Mouse (Mus musculus) lung, embryonic 15.5 days (tissue): ENCODE measurements at regions not wholly inside any gene's neighbourhood (a gene's known extent, or its start where the extent isn't known, plus 50 kb on each side); places are given as distances from the start of the nearest gene placed in this dataset.
"Not testable (repeated sequence)": the region's sequence is repeated elsewhere in the genome, so short reads cannot be mapped to it uniquely, and the experiment has no call there.

Experiments
- ATAC-seq: fragments of 200-750 bp; cut with Nextera tagmentation; 2 replicates; pipeline ENCODE4 v1.8.0; 2017; ENCODE audit warnings: moderate number of reproducible peaks, borderline replicate concordance; ENCODE audit not compliant: low FRiP score, low TSS enrichment; ENCODE audit errors: extremely low read depth
- H3K27ac ChIP-seq: fragments of 300-500 bp; sonication (generic); 2 replicates; pipeline ENCODE4 v1.5.1; 2015; ENCODE audit warnings: moderate library complexity, mild to moderate bottlenecking, inconsistent platforms
- H3K27me3 ChIP-seq: fragments of 300-500 bp; sonication (generic); 2 replicates; pipeline ENCODE4 v1.6.1; 2015; ENCODE audit warnings: inconsistent platforms
- H3K36me3 ChIP-seq: fragments of 300-500 bp; sonication (generic); 2 replicates; pipeline ENCODE4 v1.6.1; 2015; ENCODE audit warnings: inconsistent platforms
- H3K4me1 ChIP-seq: fragments of 300-500 bp; sonication (generic); 2 replicates; pipeline ENCODE4 v1.6.1; 2015; ENCODE audit warnings: inconsistent platforms
- H3K4me2 ChIP-seq: fragments of 300-500 bp; sonication (generic); 2 replicates; pipeline ENCODE4 v1.6.1; 2015; ENCODE audit warnings: inconsistent platforms, mild to moderate bottlenecking, moderate library complexity
- H3K4me3 ChIP-seq: fragments of 300-500 bp; sonication (generic); 2 replicates; pipeline ENCODE4 v1.5.1; 2015; ENCODE audit warnings: mild to moderate bottlenecking, inconsistent platforms
- H3K9ac ChIP-seq: fragments of 300-500 bp; sonication (generic); 2 replicates; pipeline ENCODE4 v1.6.1; 2015; ENCODE audit warnings: inconsistent platforms
- H3K9me3 ChIP-seq: fragments of 300-500 bp; sonication (generic); 2 replicates; pipeline ENCODE4 v1.6.1; 2016; ENCODE audit warnings: inconsistent platforms
- whole genome bisulfite sequencing: fragments of 180-500 bp; shearing (Covaris S2); methylation state at CpG from one replicate; pipeline ENCODE4 v1.1.7; 2015; 5-methylcytosine and 5-hydroxymethylcytosine counted together

DNA sequence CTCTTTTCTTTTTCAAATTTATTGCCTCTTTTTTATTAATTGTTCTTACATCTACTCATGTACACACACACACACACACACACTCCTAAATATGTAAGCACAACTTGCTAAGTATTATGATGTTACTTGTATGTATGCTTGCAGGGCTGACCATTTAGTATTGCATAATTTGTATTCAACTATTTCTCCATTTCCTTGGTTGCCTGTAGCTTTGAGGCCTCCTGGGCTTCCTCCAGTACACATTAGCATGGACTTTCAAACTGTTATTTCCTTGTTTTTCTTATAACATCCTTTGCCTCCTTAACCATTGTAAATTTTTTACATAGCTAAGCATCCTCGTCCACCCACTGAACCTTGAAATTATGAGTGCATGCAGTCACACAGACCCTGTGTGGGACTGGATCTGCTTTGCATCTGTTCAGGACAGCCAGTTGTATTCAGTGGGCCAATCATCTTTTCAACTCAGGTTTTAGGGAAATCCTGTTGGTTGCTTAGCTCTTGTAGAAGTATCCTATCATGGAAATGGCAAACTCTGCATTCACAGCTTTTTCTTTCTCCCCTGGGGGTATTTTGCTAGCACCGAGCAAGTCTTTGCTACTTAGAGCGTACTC, 110.8 kb upstream of the Ahi1 start:
- no peak overlapping the region for H3K27ac ChIP-seq
- no peaks in the 10 kb centered on the region for H3K36me3 ChIP-seq
- no peaks in the 10 kb centered on the region for H3K27me3 ChIP-seq
- 59% methylated on average over 3 of the region's 3 CpGs for WGBS
- H3K4me3 ChIP-seq = no peak overlapping the region
- H3K4me2 ChIP-seq = no peak overlapping the region
- H3K9ac ChIP-seq = no peak overlapping the region
- 0 out of 2 replicates have a peak, but pooled peaks cover 3% of the 10 kb centered on the region for H3K4me1 ChIP-seq
- H3K9me3 ChIP-seq = no peaks in the 10 kb centered on the region
- no peak for ATAC-seq

DNA sequence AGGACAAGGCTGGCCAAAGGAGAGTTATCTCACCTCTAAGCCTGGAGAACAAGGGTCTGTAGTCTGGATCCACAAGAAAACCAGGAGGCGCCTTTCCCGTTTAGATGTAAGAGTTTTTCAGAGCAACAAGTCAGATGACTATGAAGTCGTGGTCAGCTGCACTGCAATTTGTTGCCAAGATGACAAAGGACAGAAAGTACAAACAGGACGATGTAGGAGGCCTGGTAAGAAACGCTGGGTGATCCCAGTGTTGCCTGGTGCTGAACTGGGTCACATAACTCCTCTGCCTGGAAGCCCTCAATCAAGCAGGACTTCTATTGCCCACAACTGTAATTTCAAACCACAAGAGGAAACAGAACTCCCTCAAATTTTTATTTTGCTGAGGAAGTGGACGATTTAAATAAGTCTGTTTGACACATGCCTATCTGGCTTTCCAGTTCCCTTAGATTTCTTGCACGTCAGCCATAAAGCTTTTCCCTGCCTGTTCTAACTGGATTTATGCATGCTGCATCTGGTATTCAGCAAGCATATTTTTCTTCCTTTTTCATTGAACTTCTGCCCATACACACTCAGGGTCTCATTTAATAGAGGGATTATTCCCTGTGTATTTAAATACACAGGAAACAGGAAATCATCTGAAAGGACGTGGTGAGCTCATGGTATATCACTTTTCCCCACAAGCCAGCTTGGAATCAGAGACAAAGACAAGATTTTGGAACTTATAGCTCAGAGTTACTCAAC, 113.5 kb upstream of the Ahi1 start:
- H3K36me3 ChIP-seq = no peaks in the 10 kb centered on the region
- no peaks in the 10 kb centered on the region for H3K27me3 ChIP-seq
- WGBS = 57% methylated on average over 8 of the region's 8 CpGs
- H3K4me1 ChIP-seq = 0 out of 2 replicates have a peak, but pooled peaks cover 3% of the 10 kb centered on the region
- no peak for ATAC-seq
- H3K27ac ChIP-seq = no peak overlapping the region
- H3K9ac ChIP-seq = no peak overlapping the region
- H3K9me3 ChIP-seq = no peaks in the 10 kb centered on the region
- no peak overlapping the region for H3K4me3 ChIP-seq
- H3K4me2 ChIP-seq = no peak overlapping the region

DNA sequence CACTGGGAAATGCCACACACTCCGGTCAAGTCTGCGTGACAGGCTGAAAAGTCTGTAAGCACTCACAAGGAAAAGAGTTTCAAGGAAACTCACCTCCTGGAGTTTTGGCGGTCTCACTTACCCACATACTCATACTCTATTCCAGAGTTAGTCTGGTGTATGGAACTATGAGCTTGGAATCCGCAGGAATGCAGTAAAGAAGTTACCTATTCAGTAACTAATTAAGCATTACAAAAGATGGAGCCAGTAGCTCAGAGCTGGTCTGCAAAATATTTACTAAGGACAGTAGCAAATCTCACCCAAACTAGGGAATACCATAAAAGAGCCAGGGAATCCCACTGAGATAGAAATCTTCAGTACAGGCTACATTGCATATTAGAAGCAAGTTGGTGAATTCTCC, 111.9 kb upstream of the Pde7b start:
- not testable (repeated sequence) for H3K27me3 ChIP-seq, ATAC-seq, H3K9me3 ChIP-seq, H3K9ac ChIP-seq, H3K4me2 ChIP-seq, H3K4me1 ChIP-seq, H3K4me3 ChIP-seq, H3K36me3 ChIP-seq, H3K27ac ChIP-seq
- 74% methylated on average over 4 of the region's 4 CpGs for WGBS

DNA sequence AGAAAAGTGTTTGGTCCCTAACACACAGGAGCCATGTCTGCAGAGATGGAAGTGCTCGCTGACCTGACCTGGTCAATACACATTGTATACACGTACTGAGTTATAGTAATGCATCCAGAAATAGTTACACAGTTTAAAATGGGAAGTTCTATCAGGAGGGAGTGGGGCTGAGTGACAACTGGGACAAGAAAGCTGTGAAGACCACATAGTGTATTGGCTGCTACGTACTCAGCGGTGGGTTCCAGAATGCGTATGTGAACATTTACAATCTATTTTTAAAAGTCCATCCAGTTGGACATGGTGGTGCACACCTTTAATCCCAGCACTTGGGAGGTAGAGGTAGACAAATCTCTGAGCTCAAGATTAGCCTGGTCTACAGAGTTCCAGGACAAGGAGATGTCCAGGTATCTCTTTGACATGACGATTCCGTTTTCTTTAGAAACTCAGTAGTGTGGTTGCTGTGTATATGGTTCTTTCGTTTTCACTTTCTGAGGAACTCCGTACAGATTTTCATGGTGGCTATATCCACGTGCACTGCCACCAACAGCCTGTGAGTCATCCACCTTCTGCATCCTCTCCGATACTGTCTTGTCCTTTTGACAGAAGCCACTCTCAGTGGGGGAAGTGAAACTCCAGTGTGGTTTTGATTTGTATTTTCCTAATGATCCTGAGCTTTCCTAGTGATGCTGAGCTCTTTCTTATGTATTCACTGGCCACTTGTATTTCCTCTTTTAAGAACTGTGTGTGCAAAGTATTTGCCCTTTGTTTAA, 110.1 kb upstream of the Pde7b start:
- H3K4me1 ChIP-seq = peaks cover 3% of the 10 kb centered on the region; the same call in 1 of the 2 replicates
- no peak overlapping the region for H3K27ac ChIP-seq
- no peaks in the 10 kb centered on the region for H3K9me3 ChIP-seq
- no peaks in the 10 kb centered on the region for H3K36me3 ChIP-seq
- H3K9ac ChIP-seq = no peak overlapping the region
- no peak overlapping the region for H3K4me2 ChIP-seq
- no peaks in the 10 kb centered on the region for H3K27me3 ChIP-seq
- no peak for ATAC-seq
- no peak overlapping the region for H3K4me3 ChIP-seq
- 83% methylated on average over 11 of the region's 11 CpGs for WGBS

DNA sequence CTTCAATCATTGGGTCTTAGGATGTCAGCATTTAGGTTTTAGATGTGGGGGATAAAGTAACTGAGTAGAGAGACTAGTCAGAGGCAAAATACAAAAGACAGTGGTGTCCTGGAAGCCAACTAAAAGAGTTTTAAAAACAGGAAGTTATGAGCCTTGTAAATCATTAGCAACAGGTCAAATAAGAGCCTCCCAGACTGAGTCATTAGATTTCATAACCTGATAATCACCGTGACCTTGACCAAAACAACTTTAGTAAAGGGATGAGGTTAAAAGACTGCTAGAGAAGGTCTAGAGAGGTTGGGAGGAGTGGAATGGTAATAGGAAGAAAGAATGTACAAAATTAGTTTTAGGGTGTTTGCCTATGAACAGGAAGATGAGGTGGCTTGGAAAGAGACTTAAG, 103.4 kb upstream of the Pde7b start:
- WGBS = 53% methylated on average over 1 of the region's 1 CpGs

DNA sequence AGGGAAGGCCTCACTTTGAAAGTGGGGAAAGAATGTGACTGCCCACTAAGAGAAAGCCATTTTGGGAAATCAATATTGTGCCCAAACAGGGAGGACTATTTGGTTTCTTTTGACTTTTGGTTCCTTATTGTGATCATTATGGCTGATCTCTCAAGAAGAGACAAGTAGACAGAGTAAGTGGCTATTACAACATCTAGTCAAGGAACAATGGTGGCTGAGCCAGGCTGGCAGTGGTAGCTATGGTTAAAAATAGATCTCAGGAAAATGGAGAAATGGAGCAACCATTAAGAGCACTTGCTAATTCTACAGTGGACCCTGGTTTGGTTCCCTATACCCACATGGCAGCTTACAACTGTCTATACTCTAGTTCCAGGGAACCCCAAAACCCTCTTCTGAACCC, 102.6 kb upstream of the Pde7b start:
- H3K9me3 ChIP-seq = no peaks in the 10 kb centered on the region
- no peak overlapping the region for H3K4me3 ChIP-seq
- H3K27ac ChIP-seq = no peak overlapping the region
- H3K27me3 ChIP-seq = no peaks in the 10 kb centered on the region
- no peaks in the 10 kb centered on the region for H3K36me3 ChIP-seq
- no peak for ATAC-seq
- H3K4me2 ChIP-seq = no peak overlapping the region
- peaks cover 3% of the 10 kb centered on the region; the same call in 1 of the 2 replicates for H3K4me1 ChIP-seq
- no peak overlapping the region for H3K9ac ChIP-seq

More for the DNA sequence above, 103.4 kb upstream of the Pde7b start:
- Histone ChIP-seq H3K27me3 (no peaks in the 10 kb centered on the region), H3K9ac (no peak overlapping the region), H3K4me1 (peaks cover 3% of the 10 kb centered on the region; the same call in 1 of the 2 replicates), H3K36me3 (no peaks in the 10 kb centered on the region), H3K9me3 (no peaks in the 10 kb centered on the region), H3K4me2 (no peak overlapping the region), H3K4me3 (no peak overlapping the region), H3K27ac (no peak overlapping the region)
- ATAC-seq = no peak

DNA sequence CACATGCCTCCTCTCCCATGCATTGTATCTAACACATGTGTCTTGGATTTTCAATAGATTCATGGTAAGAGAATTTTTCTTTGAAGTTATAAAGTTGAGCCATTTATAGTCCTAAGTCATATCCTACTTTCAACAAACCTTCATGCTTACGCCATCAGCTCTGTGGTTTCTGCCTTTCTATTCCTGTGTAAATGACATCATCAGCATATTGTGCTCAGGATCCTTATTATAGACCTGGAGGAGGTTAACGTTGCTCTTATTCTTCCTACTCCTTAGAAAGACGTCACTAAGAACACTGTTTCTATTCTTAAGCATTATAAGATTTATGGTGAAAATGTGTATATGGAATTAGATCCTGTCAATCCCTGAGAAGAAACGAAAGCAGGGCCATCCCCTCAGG, 93.7 kb upstream of the Pde7b start:
- WGBS = 66% methylated on average over 4 of the region's 4 CpGs
- Histone ChIP-seq H3K4me2 (no peak overlapping the region), H3K9me3 (no peaks in the 10 kb centered on the region), H3K9ac (no peak overlapping the region), H3K4me3 (no peak overlapping the region), H3K36me3 (no peaks in the 10 kb centered on the region), H3K4me1 (no peaks in the 10 kb centered on the region), H3K27ac (no peak overlapping the region), H3K27me3 (no peaks in the 10 kb centered on the region)
- no peak for ATAC-seq

DNA sequence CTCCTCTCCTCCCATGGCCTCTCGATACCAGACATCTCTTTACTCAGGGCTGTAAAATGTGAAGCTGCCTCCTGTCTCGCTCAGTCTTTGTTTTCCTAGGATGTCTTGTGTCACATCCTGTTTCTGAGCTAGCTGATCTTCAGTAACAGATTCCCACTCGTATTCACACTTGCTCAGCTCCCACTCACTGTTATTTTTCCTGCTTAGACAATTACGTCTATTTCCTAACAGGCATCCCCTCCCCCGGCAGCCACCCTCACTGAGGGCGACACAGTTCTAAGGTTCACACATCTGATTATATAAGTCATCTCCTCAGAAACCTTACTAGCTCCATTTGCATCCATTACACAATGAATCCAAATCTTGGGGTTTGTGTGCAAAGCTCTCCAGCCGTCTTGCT, 74.9 kb upstream of the Pde7b start:
- H3K27ac ChIP-seq = no peak overlapping the region
- no peak overlapping the region for H3K4me3 ChIP-seq
- H3K4me1 ChIP-seq = no peaks in the 10 kb centered on the region
- H3K4me2 ChIP-seq = no peak overlapping the region
- H3K27me3 ChIP-seq = no peaks in the 10 kb centered on the region
- H3K9ac ChIP-seq = no peak overlapping the region
- H3K9me3 ChIP-seq = no peaks in the 10 kb centered on the region
- no peak for ATAC-seq
- WGBS = 48% methylated on average over 7 of the region's 7 CpGs
- H3K36me3 ChIP-seq = no peaks in the 10 kb centered on the region

DNA sequence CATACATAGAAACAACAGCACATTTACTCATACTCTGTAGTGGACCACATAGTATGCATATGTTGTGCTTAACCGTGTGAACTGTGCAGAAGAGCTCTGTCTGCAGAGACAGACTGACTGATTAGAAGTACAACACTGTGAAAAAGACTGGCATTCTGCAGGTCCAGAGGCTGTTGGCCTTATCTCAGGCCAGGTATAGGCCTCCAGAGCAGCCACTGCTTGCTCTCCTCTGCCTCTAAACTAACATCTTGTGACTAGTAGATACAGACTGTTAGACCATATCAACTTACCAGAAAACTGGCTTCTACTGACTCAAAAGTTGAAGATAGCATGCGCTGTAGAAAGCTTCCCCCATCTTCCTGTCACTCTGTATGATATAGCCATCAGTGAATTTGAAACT, 73.5 kb upstream of the Pde7b start:
- Histone ChIP-seq H3K4me1 (no peaks in the 10 kb centered on the region), H3K27me3 (no peaks in the 10 kb centered on the region), H3K36me3 (no peaks in the 10 kb centered on the region), H3K9me3 (no peaks in the 10 kb centered on the region), H3K4me2 (no peak overlapping the region), H3K9ac (no peak overlapping the region), H3K27ac (no peak overlapping the region), H3K4me3 (no peak overlapping the region)
- no peak for ATAC-seq
- WGBS = 82% methylated on average over 2 of the region's 2 CpGs

DNA sequence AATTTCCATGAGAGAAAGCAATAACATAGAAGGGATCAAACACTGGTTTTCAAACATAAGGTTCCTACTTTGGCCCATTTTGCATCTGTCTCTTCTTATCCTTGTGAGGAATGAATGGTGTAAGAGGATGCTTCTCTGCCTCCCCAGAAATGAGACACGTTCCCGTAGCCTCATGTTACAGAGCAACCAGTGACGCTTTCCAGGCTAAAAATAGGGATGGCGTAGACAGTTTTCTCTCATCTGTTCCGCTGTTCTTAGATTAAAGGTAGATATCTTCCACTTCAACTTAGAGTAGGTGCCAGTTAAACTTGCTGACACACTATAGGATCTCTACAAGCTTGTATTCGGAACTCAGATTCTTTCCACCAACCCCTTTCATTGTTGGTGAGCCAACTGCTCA, 69.1 kb upstream of the Pde7b start:
- H3K4me1 ChIP-seq = no peaks in the 10 kb centered on the region
- H3K27me3 ChIP-seq = no peaks in the 10 kb centered on the region
- no peak overlapping the region for H3K4me2 ChIP-seq
- 70% methylated on average over 6 of the region's 6 CpGs for WGBS
- H3K36me3 ChIP-seq = no peaks in the 10 kb centered on the region
- H3K27ac ChIP-seq = no peak overlapping the region
- H3K9me3 ChIP-seq = no peaks in the 10 kb centered on the region
- H3K9ac ChIP-seq = no peak overlapping the region
- no peak overlapping the region for H3K4me3 ChIP-seq
- no peak for ATAC-seq

DNA sequence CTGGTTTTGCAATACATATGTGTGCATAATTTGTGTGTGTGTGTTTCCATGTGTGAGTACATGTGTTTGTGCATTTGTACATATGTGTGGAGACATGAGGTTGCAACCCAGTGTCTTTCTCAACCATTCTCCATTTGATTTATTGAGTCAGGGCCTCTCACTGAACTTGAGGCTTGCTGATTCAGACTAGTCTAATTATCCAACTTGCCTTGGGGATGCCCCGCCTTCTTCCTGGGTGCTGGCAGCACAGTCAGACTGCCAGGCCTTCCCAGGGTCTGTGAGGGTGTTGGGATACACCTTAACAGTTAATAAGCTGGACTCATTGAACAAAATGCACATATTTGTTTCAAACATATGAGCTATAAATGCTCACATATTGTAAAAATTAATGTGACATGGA, 56.1 kb upstream of the Pde7b start:
- Histone ChIP-seq H3K27me3 (no peaks in the 10 kb centered on the region), H3K36me3 (no peaks in the 10 kb centered on the region), H3K27ac (no peak overlapping the region), H3K9me3 (no peaks in the 10 kb centered on the region), H3K9ac (no peak overlapping the region), H3K4me3 (no peak overlapping the region), H3K4me2 (no peak overlapping the region), H3K4me1 (0 out of 2 replicates have a peak, but pooled peaks cover 3% of the 10 kb centered on the region)
- 82% methylated on average over 1 of the region's 1 CpGs for WGBS
- no peak for ATAC-seq
